Mouse (Mus musculus) stomach, embryonic 16.5 days (tissue): Measurements from ENCODE around the gene Nr6a1. TPM values are rescaled to one million over a fixed set of nuclear protein-coding genes. Genes with fewer than 3 reads are reported as not detected.
A peak's percentile ranks its signal among the peaks of the same experiment; 100 is the strongest.

Source experiments
- ATAC-seq: fragments of 200-750 bp; cut with Nextera tagmentation; 2 replicates; pipeline ENCODE4 v1.8.0; 2017; ENCODE audit warnings: moderate number of reproducible peaks, moderate TSS enrichment; ENCODE audit not compliant: insufficient read depth, low FRiP score
- H3K27ac ChIP-seq: fragments of 300-500 bp; sonication (generic); 2 replicates; pipeline ENCODE4 v1.5.1; 2014; ENCODE audit warnings: low read length
- H3K27me3 ChIP-seq: fragments of 300-500 bp; sonication (generic); 2 replicates; pipeline ENCODE4 v1.6.1; 2014; ENCODE audit warnings: low read length, control low read depth, mixed read lengths; ENCODE audit not compliant: control insufficient read depth, insufficient read depth
- H3K36me3 ChIP-seq: fragments of 300-500 bp; sonication (generic); 2 replicates; pipeline ENCODE4 v1.6.1; 2014; ENCODE audit warnings: low read length; ENCODE audit not compliant: control insufficient read depth, insufficient read depth
- H3K4me1 ChIP-seq: fragments of 300-500 bp; sonication (generic); 2 replicates; pipeline ENCODE4 v1.6.1; 2014; ENCODE audit warnings: low read length, control low read depth, mixed read lengths; ENCODE audit not compliant: control insufficient read depth, insufficient read depth
- H3K4me2 ChIP-seq: fragments of 300-500 bp; sonication (generic); 2 replicates; pipeline ENCODE4 v1.6.1; 2014; ENCODE audit warnings: low read depth, low read length, mixed read lengths
- H3K4me3 ChIP-seq: fragments of 300-500 bp; sonication (generic); replicated peaks from 2 replicates; pipeline ENCODE4 v1.5.1; 2014; ENCODE audit warnings: mild to moderate bottlenecking, low read length
- H3K9ac ChIP-seq: fragments of 300-500 bp; sonication (generic); 2 replicates; pipeline ENCODE4 v1.6.1; 2014; ENCODE audit warnings: low read length
- H3K9me3 ChIP-seq: fragments of 300-500 bp; sonication (generic); replicated peaks from 2 replicates; pipeline ENCODE4 v1.6.1; 2016; ENCODE audit warnings: low read length, control low read depth; ENCODE audit not compliant: control insufficient read depth
- WGBS: fragments of 180-500 bp; shearing (Covaris S2); extraction: QIAGEN DNeasy Blood & Tissue Kit; methylation state at CpG from one replicate; pipeline ENCODE4 v1.1.7; 2014; 5-methylcytosine and 5-hydroxymethylcytosine counted together
- polyA plus RNA-seq: library from polyadenylated mRNA; unstranded; fragments of >200 nt; fragmentation: Nextera tagmentation; extraction: Ambion mirVana; gene quantifications from 2 replicates; pipeline ENCODE4 v1.2.1, GENCODE M21; 2015

Gene Nr6a1
- polyA plus RNA-seq, 1 experiment from 2014 or later = 1.8 TPM

- no peak overlapping the region for H3K27ac ChIP-seq
- 66% methylated on average over 5 of the region's 5 CpGs for WGBS
Measured at GRCm38 (mm10) chr2:38783364-38783763, 144.1 kb downstream of the Nr6a1 start.

GRCm38 (mm10) chr2:38782731-38783130 lies 144.8 kb downstream of the Nr6a1 start:
- Histone ChIP-seq H3K27me3 (no peaks in the 10 kb centered on the region), H3K4me3 (no peak overlapping the region), H3K36me3 (no peaks in the 10 kb centered on the region), H3K27ac (no peak overlapping the region), H3K4me1 (peaks cover 4% of the 10 kb centered on the region), H3K4me2 (no peak overlapping the region), H3K9ac (no peak overlapping the region), H3K9me3 (no peaks in the 10 kb centered on the region)
- no peak for ATAC-seq
- WGBS = 20% methylated on average over 1 of the region's 1 CpGs

More at GRCm38 (mm10) chr2:38783364-38783763, 144.1 kb downstream of the Nr6a1 start:
- no peak overlapping the region for H3K4me3 ChIP-seq
- no peak overlapping the region for H3K9ac ChIP-seq
- H3K4me1 ChIP-seq = peaks cover 4% of the 10 kb centered on the region
- no peaks in the 10 kb centered on the region for H3K9me3 ChIP-seq
- no peak for ATAC-seq
- H3K27me3 ChIP-seq = no peaks in the 10 kb centered on the region
- H3K4me2 ChIP-seq = no peak overlapping the region
- no peaks in the 10 kb centered on the region for H3K36me3 ChIP-seq

- H3K27ac ChIP-seq = peak overlapping the region; percentile 38; the same call in 1 of the 2 replicates
- WGBS = 23% methylated on average over 6 of the region's 6 CpGs
- peaks cover 4% of the 10 kb centered on the region for H3K4me1 ChIP-seq
- H3K9me3 ChIP-seq = no peaks in the 10 kb centered on the region
- H3K9ac ChIP-seq = no peak overlapping the region
- ATAC-seq = no peak
- H3K27me3 ChIP-seq = no peaks in the 10 kb centered on the region
- H3K36me3 ChIP-seq = no peaks in the 10 kb centered on the region
- H3K4me2 ChIP-seq = 0 out of 2 replicates have a peak overlapping the region, but pooled peaks have one; percentile 27
- no peak overlapping the region for H3K4me3 ChIP-seq
Measured at GRCm38 (mm10) chr2:38781945-38782720, 145.4 kb downstream of the Nr6a1 start.

- H3K4me2 ChIP-seq = no peak overlapping the region
- WGBS = 82% methylated on average over 2 of the region's 2 CpGs
- H3K4me3 ChIP-seq = no peak overlapping the region
- no peaks in the 10 kb centered on the region for H3K27me3 ChIP-seq
- no peaks in the 10 kb centered on the region for H3K36me3 ChIP-seq
- peaks cover 4% of the 10 kb centered on the region for H3K4me1 ChIP-seq
- H3K9me3 ChIP-seq = no peaks in the 10 kb centered on the region
- H3K9ac ChIP-seq = no peak overlapping the region
- no peak for ATAC-seq
- H3K27ac ChIP-seq = no peak overlapping the region
Measured at GRCm38 (mm10) chr2:38779939-38780338, 147.5 kb downstream of the Nr6a1 start.

GRCm38 (mm10) chr2:38777326-38777725 lies 150.2 kb downstream of the Nr6a1 start:
- WGBS = 70% methylated on average over 2 of the region's 2 CpGs
- H3K36me3 ChIP-seq = no peaks in the 10 kb centered on the region
- peaks cover 2% of the 10 kb centered on the region for H3K4me1 ChIP-seq
- no peaks in the 10 kb centered on the region for H3K9me3 ChIP-seq
- no peaks in the 10 kb centered on the region for H3K27me3 ChIP-seq
- no peak for ATAC-seq
- no peak overlapping the region for H3K27ac ChIP-seq
- no peak overlapping the region for H3K9ac ChIP-seq
- H3K4me2 ChIP-seq = no peak overlapping the region
- H3K4me3 ChIP-seq = no peak overlapping the region

GRCm38 (mm10) chr2:38774936-38775335 lies 152.6 kb downstream of the Nr6a1 start:
- Histone ChIP-seq H3K4me2 (no peak overlapping the region), H3K9ac (no peak overlapping the region), H3K4me3 (no peak overlapping the region), H3K9me3 (no peaks in the 10 kb centered on the region), H3K4me1 (0 out of 2 replicates have a peak, but pooled peaks cover 3% of the 10 kb centered on the region), H3K27me3 (no peaks in the 10 kb centered on the region), H3K27ac (no peak overlapping the region), H3K36me3 (no peaks in the 10 kb centered on the region)
- WGBS = 76% methylated on average over 2 of the region's 2 CpGs
- ATAC-seq = no peak

- Histone ChIP-seq H3K4me3 (no peak overlapping the region), H3K27me3 (no peaks in the 10 kb centered on the region), H3K4me1 (peaks cover 3% of the 10 kb centered on the region; the same call in 1 of the 2 replicates), H3K27ac (no peak overlapping the region), H3K4me2 (no peak overlapping the region), H3K36me3 (no peaks in the 10 kb centered on the region), H3K9ac (no peak overlapping the region), H3K9me3 (no peaks in the 10 kb centered on the region)
- no peak for ATAC-seq
- WGBS = 30% methylated on average over 2 of the region's 2 CpGs
Measured at GRCm38 (mm10) chr2:38771478-38771797, 156.1 kb downstream of the Nr6a1 start.

GRCm38 (mm10) chr2:38770772-38771477 lies 156.6 kb downstream of the Nr6a1 start:
- no peaks in the 10 kb centered on the region for H3K36me3 ChIP-seq
- no peaks in the 10 kb centered on the region for H3K27me3 ChIP-seq
- no peak overlapping the region for H3K9ac ChIP-seq
- no peak overlapping the region for H3K4me3 ChIP-seq
- 47% methylated on average over 5 of the region's 5 CpGs for WGBS
- H3K27ac ChIP-seq = no peak overlapping the region
- no peak for ATAC-seq
- H3K9me3 ChIP-seq = no peaks in the 10 kb centered on the region
- H3K4me1 ChIP-seq = peaks cover 3% of the 10 kb centered on the region; the same call in 1 of the 2 replicates
- no peak overlapping the region for H3K4me2 ChIP-seq

- Histone ChIP-seq H3K9ac (no peak overlapping the region), H3K4me2 (no peak overlapping the region), H3K4me3 (no peak overlapping the region), H3K27ac (no peak overlapping the region), H3K36me3 (no peaks in the 10 kb centered on the region), H3K4me1 (peaks cover 3% of the 10 kb centered on the region; the same call in 1 of the 2 replicates), H3K9me3 (no peaks in the 10 kb centered on the region), H3K27me3 (no peaks in the 10 kb centered on the region)
- no peak for ATAC-seq
- 63% methylated on average over 4 of the region's 4 CpGs for WGBS
Measured at GRCm38 (mm10) chr2:38767177-38767931, 160.1 kb downstream of the Nr6a1 start.
